Mouse (Mus musculus): ENCODE results near the gene Gm3043.
"Not testable (repeated sequence)": the region's sequence is repeated elsewhere in the genome, so short reads cannot be mapped to it uniquely, and the experiment has no call there.

Gm3043 gene

DNA sequence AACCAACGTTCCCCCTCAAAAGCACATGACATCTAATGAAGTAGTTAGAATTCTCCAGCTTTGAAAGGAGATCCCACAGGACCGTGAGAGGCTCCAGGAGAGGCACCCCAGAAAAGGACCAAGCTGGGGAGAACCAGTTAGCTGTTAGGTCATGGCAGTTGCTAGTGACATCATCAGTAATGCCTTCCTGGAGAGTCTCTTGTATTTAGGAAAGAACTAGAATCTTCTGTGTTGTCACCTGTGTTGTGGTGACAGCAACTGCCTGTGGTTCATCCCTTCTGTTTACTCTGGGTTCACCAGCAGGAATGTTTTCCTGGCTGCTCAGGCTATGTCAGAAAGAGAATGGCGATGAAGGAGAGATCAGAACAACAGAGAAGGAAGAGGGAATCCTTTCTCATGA is at the start of gene Gm3043:
Gene Gm3043, plus strand, starts transcription at position 301 of the 400 bp plus-strand sequence.
- DNase-seq = not testable (repeated sequence)

DNA sequence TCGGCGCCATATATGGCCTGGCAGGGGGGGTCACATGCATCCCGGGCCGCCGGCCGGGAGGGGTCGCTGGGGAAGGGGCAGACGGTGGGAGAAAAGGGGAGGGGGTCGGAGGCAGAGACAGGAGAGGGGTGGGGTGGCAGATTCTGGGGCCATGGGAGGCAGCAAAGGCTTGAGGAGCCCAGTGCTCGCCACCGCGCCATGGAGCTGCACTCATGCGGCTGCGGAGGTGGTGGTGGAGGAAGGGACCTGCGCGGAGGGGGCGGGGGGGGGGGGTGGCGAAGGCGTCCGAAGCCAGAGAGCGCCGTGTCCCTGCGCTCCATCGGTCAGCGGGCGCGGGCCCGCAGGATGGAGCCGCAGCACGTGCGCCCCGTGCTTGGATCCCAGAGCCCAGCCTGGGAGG is 36.9 kb upstream of the Gm3043 start, which contains the start of gene Gm3020:
Gene Gm3020, plus strand, starts transcription at position 301 of the 400 bp plus-strand sequence.
- not testable (repeated sequence) for DNase-seq
